Mouse (Mus musculus) liver, embryonic 14.5 days (tissue): Measurements from ENCODE around the gene Ccdc188.

Source experiments
- CTCF ChIP-seq: IDR thresholded peaks from 2 replicates; pipeline ENCODE4 v1.5.1; 2016; ENCODE audit warnings: antibody characterized with exemption, low read depth, control low read depth
- EP300 ChIP-seq: IDR thresholded peaks from 2 replicates; pipeline ENCODE4 v1.6.1; 2016; ENCODE audit warnings: antibody characterized with exemption, low read depth

DNA sequence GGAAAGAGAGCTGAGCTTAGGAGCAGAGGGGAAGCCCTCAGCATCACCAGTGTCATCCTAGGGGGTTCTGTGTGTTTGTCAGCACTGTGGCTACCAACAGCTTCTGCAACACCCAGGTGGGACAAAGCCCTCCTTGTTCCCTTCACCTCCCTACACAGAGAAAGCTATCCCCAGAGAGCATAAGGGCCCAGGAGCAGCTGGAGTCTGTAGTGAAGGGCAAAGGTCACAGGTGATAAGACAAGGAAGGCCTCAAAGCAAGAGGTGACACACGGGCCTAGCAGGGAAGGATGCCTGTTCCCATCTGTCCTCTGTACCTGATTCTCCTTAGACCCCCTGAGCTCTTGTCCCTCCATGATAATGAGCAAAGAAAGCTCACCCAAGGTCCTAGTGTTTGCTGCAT, 16.1 kb upstream of the Ccdc188 start:
- TF ChIP-seq CTCF (no peak), EP300 (no peak)
